ENCODE assay signal across 36 mouse cellular contexts in the genomic region with DNA sequence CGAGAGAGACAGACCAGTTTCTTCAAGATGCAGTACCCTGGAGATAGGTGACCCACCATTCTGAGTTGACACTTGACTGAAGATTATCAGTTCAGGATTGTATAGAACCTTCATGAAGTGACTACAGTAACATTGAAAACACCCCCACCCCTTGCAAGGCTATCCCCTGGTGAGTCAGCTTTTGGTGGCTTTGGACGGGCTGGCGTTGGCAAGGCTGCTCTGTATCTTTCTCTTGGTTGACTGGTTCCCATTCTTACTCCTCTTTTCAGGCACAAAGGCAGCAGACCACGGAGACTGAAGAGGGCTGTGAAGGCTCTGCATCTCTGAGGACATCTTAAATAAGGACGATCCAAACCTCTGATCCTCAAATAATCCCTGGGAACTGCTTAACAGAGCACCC. TPM values are rescaled to one million over a fixed set of nuclear protein-coding genes. Genes with fewer than 3 reads are reported as not detected.
"Had no signal": no experiment of that assay in that cellular context is flagged by ENCODE, and none has a peak within 500 bp of the region (broad histone marks: within the 10 kb centered on the region; RNA-seq: fewer than 3 reads in every experiment).

No protein-coding gene starts in this region.

- ATAC-seq: liver, embryonic 12.5 days; liver, postnatal 0 days; lung, postnatal 0 days; midbrain, embryonic 13.5 days; midbrain, embryonic 15.5 days; midbrain, embryonic 16.5 days had no signal

- H3K9ac ChIP-seq: limb, embryonic 12.5 days; limb, embryonic 13.5 days; limb, embryonic 15.5 days; liver, embryonic 12.5 days; liver, embryonic 13.5 days; liver, embryonic 14.5 days; liver, embryonic 15.5 days; liver, postnatal 0 days; lung, embryonic 14.5 days; lung, embryonic 15.5 days; midbrain, embryonic 12.5 days; midbrain, embryonic 13.5 days; midbrain, embryonic 15.5 days; neural tube, embryonic 12.5 days; neural tube, embryonic 13.5 days had no signal

- H3K27ac ChIP-seq: limb, embryonic 10.5 days; limb, embryonic 12.5 days; limb, embryonic 13.5 days; limb, embryonic 15.5 days; liver, embryonic 12.5 days; liver, embryonic 13.5 days; liver, embryonic 14.5 days; liver, embryonic 15.5 days; lung, embryonic 15.5 days; macrophage; midbrain, embryonic 10.5 days; midbrain, embryonic 12.5 days; midbrain, embryonic 13.5 days; midbrain, embryonic 15.5 days; neural tube, embryonic 12.5 days; neural tube, embryonic 13.5 days had no signal

- H3K4me2 ChIP-seq: limb, embryonic 12.5 days; limb, embryonic 13.5 days; limb, embryonic 15.5 days; liver, embryonic 11.5 days; liver, embryonic 12.5 days; liver, embryonic 13.5 days; liver, embryonic 15.5 days; lung, embryonic 14.5 days; lung, embryonic 15.5 days; midbrain, embryonic 12.5 days; midbrain, embryonic 13.5 days; midbrain, embryonic 15.5 days; neural tube, embryonic 12.5 days; neural tube, embryonic 13.5 days had no signal

- DNase-seq: left cerebral cortex, postnatal 4 days; liver; liver, embryonic 13.5 days; liver, postnatal 0 days; lung, adult 18-20 months; lung, adult 2 months; lung, embryonic 14.5 days; lung, postnatal 10 days; lung, postnatal 14 days; lung, postnatal 36 days; midbrain, embryonic 14.5 days had no signal

- H3K4me1 ChIP-seq: liver, embryonic 12.5 days; liver, embryonic 13.5 days; liver, embryonic 15.5 days had no signal

- H3K4me3 ChIP-seq: limb, embryonic 10.5 days; limb, embryonic 12.5 days; limb, embryonic 13.5 days; limb, embryonic 15.5 days; liver, embryonic 12.5 days; liver, embryonic 13.5 days; liver, embryonic 15.5 days; lung, embryonic 15.5 days; megakaryocyte, embryonic 14.5 days; midbrain, embryonic 10.5 days; midbrain, embryonic 12.5 days; midbrain, embryonic 13.5 days; midbrain, embryonic 15.5 days; myocyte; neural tube, embryonic 12.5 days; neural tube, embryonic 13.5 days had no signal

- H3K9me3 ChIP-seq: limb, embryonic 10.5 days; limb, embryonic 12.5 days; limb, embryonic 13.5 days; limb, embryonic 15.5 days; liver, embryonic 12.5 days; liver, embryonic 13.5 days; liver, embryonic 15.5 days; lung, embryonic 15.5 days; megakaryocyte, embryonic 14.5 days; midbrain, embryonic 10.5 days; midbrain, embryonic 12.5 days; midbrain, embryonic 13.5 days; midbrain, embryonic 15.5 days; neural tube, embryonic 12.5 days; neural tube, embryonic 13.5 days had no signal

RNA-seq across cellular contexts. Expression of gene Pou4f1, which starts 10.8 kb away (rescaled TPM):
- total RNA-seq: left cerebral cortex, postnatal 36 days; liver, adult 2 months; megakaryocyte, adult 5-6 weeks; monocyte, adult 5-6 weeks had no signal
- polyA plus RNA-seq: liver, adult 2 months; liver, embryonic 16.5 days; macrophage had no signal
